Mouse (Mus musculus) G1E (cell line): ENCODE measurements at regions not wholly inside any gene's neighbourhood (a gene's known extent, or its start where the extent isn't known, plus 50 kb on each side); places are given as distances from the start of the nearest gene placed in this dataset.

Source experiments
- CTCF ChIP-seq: IDR thresholded peaks from 2 replicates; pipeline ENCODE4 v1.5.1; 2012; ENCODE audit warnings: low read depth, low read length, inconsistent platforms, mixed read lengths
- GATA1 ChIP-seq: IDR thresholded peaks from 2 replicates; pipeline ENCODE4 v1.6.1; 2012; ENCODE audit warnings: borderline replicate concordance, low read length, inconsistent platforms, mixed read lengths
- POLR2AphosphoS5 ChIP-seq: IDR thresholded peaks from 2 replicates; pipeline ENCODE4 v1.6.1; 2012; ENCODE audit warnings: low read depth, low read length, inconsistent platforms; ENCODE audit not compliant: insufficient replicate concordance

DNA sequence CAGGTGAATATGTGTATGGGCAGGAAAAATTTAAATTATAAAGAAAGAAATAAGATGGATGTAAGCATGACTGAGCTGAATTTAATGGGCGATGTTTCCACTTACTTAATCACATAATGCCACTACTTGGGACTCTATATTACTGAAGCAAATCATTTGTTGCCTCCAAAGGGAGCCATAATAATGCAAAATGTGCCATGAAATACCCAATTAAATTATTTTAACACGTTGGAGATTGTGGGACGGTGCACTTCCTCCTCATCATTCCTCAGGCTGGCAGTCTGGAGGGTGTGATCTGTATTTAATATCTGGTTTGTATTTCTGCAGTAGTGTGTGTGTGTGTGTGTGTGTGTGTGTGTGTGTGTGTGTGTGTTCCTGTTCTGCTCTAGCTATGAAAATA is 188.2 kb downstream of the Ppp4r2 start:
- TF ChIP-seq CTCF (no peak), GATA1 (no peak), POLR2AphosphoS5 (no peak)
